Mouse (Mus musculus) liver, postnatal 0 days (tissue): ENCODE results near the gene Tent5d.

ENCODE experiments used
- CTCF ChIP-seq: sonication (generic); IDR thresholded peaks from 2 replicates; pipeline ENCODE4 v1.5.1; 2016; ENCODE audit warnings: antibody characterized with exemption, low read depth
- EP300 ChIP-seq: IDR thresholded peaks from 2 replicates; pipeline ENCODE4 v1.6.1; 2016; ENCODE audit warnings: antibody characterized with exemption, low read depth, mild to moderate bottlenecking

DNA sequence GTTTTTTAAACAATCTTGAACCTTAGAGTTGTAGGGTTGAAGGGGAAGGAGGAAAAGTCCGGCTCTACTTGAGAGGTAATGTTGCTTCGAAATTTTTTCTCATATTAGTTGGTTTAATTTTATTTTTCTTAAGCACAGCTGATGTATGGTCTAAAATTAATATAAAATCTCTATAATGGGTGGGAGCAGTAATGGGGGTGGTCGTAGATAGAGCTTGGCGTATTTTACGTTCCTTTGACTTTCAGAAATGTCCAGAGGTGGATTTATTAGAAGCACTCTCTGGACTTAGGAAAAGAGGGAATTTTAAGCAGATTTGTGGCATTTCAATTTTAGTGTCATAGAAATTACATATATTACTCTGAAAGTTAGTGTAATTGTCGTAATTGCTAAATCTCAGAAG is 24.3 kb downstream of the Tent5d start:
- TF ChIP-seq EP300, result no peak
- TF ChIP-seq CTCF, result no peak
